Mouse (Mus musculus): ENCODE data around the gene 1500011B03Rik.
A peak's percentile ranks its signal among the peaks of the same experiment; 100 is the strongest.

GRCm38 (mm10) chr5:114807468-114807867 lies 15.8 kb downstream of the 1500011B03Rik start:
- peak; percentile 55 for TF ChIP-seq EP300 (IDR thresholded peaks at IDR 0.05; ENCODE audit: low read depth)
- no peak for TF ChIP-seq CTCF (IDR thresholded peaks at IDR 0.05; ENCODE audit: low read depth)

All from liver, postnatal 0 days (tissue).